Mouse (Mus musculus) bone marrow macrophage, adult 2 months (primary cell): ENCODE measurements around the gene Rpl22. TPM values are rescaled to one million over a fixed set of nuclear protein-coding genes. Genes with fewer than 3 reads are reported as not detected.

Experiments
- H3K27ac ChIP-seq: 2 replicates; pipeline ENCODE4 v1.5.1; 2012; ENCODE audit warnings: low read depth, low read length; ENCODE audit not compliant: insufficient read depth
- H3K4me1 ChIP-seq: 2 replicates; pipeline ENCODE4 v1.6.1; 2012; ENCODE audit warnings: low read length; ENCODE audit not compliant: control insufficient read depth, insufficient read depth
- H3K4me3 ChIP-seq: 2 replicates; pipeline ENCODE4 v1.5.1; 2012; ENCODE audit warnings: mild to moderate bottlenecking, low read length, moderate library complexity; ENCODE audit not compliant: insufficient read depth
- CTCF ChIP-seq: IDR thresholded peaks from 2 replicates; pipeline ENCODE4 v1.5.1; 2012; ENCODE audit warnings: low read depth, mild to moderate bottlenecking, low read length, moderate library complexity
- POLR2A ChIP-seq: IDR thresholded peaks from 2 replicates; pipeline ENCODE4 v1.6.1; 2012; ENCODE audit warnings: mild to moderate bottlenecking, low read depth, low read length, borderline replicate concordance
- polyA plus RNA-seq: library from polyadenylated mRNA; stranded (reverse); fragments of >200 nt; gene quantifications from 2 replicates; pipeline ENCODE4 v1.2.4, GENCODE M21; 2012; ENCODE audit not compliant: missing spikeins, insufficient read depth, insufficient read length

Rpl22 gene
- polyA plus RNA-seq, 1 experiment, result 958 TPM

DNA sequence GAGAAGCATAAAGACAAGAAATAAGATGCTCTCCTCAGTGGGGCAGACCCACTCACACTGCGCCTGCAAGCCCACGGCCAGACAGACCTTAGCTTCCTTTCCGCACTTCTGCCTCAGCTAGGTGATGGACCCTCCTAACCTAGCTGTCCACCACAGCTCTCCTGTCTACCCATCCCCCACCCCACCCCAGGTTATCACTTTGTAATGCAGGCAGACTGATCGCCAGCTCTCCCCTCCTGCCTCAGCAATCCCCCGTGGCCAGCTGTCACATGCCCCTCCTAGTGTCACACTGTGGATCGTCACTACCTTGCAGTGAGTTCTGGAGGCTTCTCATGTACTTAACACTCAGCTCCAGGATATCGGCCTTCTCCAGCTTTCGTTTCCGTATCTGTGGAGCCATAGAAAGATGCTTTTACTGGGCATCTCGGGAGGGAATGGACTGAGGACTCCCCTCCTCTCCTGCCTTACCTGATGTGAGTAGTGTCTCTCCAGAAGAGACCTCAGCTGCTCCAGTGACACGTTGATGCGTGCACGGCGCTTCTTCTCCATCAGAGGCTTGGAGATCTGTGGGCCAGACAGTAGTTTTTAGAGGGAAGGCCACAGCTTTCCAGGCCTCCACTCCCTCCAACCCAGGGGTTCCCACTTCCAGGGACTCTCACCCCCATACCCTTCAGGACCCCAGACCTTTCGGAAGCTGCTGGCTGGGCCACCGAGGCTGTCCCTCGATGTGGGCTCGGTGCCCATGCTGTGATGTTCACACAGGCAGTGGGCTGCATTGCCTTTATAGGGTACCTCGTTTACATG lies 38.0 kb upstream of the Rpl22 start:
- Histone ChIP-seq H3K4me3 (no peak overlapping the region), H3K4me1 (no peaks in the 10 kb centered on the region), H3K27ac (no peak overlapping the region)
- TF ChIP-seq POLR2A (no peak), CTCF (no peak)

DNA sequence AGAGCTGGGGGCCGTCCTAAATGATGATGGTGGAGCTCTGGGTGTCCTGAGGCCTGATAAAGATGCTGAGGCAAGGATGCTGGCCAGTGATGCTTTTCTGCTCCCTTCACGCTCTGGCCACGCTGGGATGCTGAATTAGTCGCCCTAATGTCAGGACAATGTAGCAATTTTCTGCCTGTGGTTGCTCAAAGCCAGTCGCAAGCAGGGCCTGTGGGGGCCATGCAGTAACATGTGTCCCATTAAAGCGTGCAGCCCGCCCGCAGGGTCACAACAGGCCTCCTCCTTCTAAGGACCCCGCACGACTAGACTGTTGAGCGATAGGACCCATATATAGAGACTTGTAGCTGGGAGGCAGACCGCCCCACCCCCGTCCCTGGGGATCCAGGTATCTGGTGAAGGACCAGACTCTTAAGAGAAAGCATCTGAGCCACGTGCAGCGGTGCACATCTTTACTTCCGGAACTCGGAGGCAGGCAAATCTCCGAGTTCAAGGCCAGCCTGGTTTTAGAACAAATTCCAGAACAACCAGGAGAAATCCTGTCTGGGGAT lies 37.1 kb upstream of the Rpl22 start:
- Histone ChIP-seq H3K27ac (no peak overlapping the region), H3K4me1 (no peaks in the 10 kb centered on the region), H3K4me3 (no peak overlapping the region)
- no peak for TF ChIP-seq CTCF
- TF ChIP-seq POLR2A, result no peak

DNA sequence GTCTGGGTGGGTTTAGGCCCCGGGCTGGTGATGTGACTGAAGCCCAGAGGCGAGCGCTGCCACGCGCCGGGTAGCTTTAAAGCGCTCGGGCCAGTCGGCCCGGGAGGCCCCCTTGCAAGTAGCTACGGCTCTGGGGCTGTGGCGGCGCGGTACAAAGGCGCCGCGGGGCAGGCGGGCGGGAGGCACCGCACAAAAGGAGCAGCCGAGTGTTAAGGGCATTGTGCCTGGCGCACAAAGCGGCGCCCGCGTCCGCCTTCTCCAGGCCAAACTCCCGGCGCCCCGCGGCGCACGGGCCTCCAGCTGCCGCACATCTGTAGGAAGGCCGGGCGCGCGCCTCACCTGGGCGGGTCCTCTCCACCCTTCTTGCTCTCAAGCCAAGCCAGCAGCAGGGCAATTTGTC lies 35.2 kb upstream of the Rpl22 start:
- no peak overlapping the region for H3K27ac ChIP-seq
- H3K4me3 ChIP-seq, result no peak overlapping the region
- peaks cover 4% of the 10 kb centered on the region; the same call in 1 of the 2 replicates for H3K4me1 ChIP-seq
- TF ChIP-seq CTCF, result no peak
- no peak for TF ChIP-seq POLR2A

DNA sequence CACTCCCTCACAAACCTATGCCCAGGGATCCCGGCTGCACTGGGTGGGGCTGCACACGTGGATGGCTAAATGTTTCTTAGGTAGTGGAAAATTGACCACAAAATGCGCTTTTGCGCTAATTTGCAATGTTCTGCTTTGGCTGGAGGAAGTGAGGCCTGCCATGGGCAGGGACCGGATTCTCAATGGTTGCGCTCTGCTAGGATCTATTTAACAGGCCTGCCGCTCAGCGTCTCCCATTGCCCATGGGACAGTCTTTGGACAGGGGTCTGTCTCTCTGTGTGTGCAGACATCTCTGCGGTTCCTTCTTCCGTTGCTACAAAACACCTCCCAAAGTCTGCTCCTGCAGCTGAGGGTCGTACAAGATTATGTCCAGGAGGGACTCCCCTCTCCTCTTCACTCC lies 34.6 kb upstream of the Rpl22 start:
- Histone ChIP-seq H3K4me1 (peaks cover 5% of the 10 kb centered on the region; the same call in 1 of the 2 replicates), H3K4me3 (no peak overlapping the region), H3K27ac (no peak overlapping the region)
- no peak for TF ChIP-seq CTCF
- TF ChIP-seq POLR2A, result no peak

DNA sequence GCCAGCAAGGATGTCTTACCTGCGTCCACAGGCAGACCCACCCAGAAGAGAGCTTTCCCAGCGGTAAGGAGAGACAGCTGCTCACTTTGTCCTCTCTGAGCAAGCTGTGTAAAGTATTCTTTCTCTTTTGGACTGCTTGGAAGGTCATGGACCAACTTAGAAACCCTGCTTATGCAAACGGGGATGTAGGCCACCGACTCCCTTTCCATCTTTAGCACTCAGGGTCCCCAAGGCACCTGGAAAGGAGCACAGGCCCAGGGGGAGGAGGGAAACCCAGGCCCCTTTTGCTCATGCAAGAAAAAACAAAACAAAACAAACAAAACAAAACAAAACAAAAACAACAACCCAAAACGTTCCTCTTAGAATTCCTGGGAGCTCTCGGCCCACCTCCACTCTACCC lies 34.0 kb upstream of the Rpl22 start, which contains the start of gene Hes3:
TSS of gene Hes3 (minus strand) at position 101 of the 400 bp plus-strand sequence.
- TF ChIP-seq CTCF (no peak), POLR2A (no peak)
- H3K27ac ChIP-seq, result no peak within 1 kb of the TSS
- H3K4me3 ChIP-seq, result no peak within 1 kb of the TSS
- H3K4me1 ChIP-seq, result peaks cover 10% of the 10 kb centered on the region

DNA sequence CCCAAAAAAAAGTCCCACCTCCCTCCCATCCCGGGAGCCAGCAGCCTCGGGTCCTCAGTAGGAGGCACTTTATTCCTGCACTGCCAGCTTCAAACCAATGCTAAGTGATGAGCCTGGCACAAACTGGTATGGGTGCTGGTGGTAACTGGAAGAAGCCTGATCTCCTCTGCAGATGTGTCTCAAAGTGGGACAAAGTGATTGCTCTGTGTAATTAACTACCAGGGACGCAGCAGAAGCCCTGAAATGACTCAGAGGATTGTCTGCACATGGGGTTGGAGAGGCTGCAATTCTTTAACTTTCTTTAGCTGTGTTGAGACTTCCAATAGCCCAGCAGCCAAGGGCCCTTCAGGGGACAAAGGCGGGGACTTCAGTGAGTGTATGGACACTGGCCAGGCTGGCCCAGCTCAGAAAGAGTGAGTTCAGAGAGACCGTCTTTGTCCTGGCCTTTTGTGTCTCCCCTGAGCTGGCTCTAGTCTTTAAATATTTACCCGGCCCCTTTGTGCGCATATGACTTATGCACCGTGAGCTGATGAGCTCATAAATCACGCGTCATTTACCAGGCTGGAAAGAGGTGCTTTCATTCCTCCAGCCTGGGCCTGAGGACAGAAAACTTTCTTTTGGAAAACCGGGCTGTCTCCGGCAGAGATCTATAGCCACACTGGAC lies 33.3 kb upstream of the Rpl22 start:
- TF ChIP-seq POLR2A (no peak), CTCF (no peak)
- Histone ChIP-seq H3K4me3 (no peak overlapping the region), H3K4me1 (peaks cover 10% of the 10 kb centered on the region), H3K27ac (no peak overlapping the region)

DNA sequence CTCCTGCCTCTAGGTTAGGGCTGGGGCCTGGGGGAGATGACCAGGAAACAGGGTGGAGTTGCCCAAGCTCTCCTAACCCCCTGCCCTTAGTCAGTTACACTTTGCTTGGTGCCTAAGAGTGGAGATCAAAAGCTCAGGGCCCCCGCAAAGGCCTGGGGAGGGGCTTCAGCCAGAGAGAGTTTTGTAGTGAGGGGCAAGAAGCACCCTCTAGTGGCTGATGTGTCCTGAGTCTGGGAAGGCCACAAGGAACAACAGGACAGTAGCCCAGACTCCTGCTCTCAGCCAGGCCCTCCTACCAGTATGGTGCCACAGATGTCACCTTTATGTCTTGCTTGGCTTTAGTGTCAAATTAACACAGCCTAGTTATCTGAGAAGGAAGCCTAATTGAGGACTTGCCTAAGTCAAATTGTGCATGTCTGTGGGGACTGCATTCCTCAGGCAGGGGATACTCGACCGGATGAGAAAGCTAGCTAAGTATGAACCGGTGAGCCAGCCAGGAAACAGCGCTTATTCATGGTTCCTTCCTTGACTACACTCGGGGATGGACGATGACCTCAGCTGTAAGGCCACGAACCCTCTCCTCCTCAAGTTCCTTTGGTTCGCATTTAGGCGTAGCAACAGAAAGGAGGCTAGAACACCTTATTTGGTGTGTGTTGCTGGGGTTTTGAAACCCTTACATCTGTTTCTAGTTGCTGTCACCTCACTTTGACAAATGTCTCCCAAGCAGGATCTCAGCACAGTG lies 31.2 kb upstream of the Rpl22 start:
- TF ChIP-seq CTCF (peak; percentile 37; the same call in 1 of the 2 replicates), POLR2A (no peak)
- H3K4me1 ChIP-seq, result peaks cover 14% of the 10 kb centered on the region

DNA sequence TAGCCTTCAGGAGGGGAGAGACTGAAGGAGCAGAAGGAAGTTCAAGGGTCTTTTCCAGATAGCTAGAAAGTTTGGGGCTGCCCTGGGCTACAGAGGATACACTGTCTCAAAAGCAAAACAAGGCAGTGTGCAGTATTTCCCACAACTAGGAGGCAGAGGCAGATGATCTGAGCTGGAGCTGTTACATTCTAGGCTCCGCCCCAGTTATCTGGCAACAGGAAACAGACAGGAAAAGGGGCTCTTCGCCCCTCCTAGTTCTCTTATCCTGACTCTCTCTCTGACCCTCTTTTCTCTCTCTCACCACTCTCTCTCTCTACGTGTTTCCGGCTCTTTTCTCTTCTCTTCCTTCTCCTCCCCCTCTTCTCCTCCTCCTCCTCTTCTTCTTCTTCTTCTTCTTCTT lies 29.6 kb upstream of the Rpl22 start:
- peaks cover 14% of the 10 kb centered on the region for H3K4me1 ChIP-seq
- no peak overlapping the region for H3K4me3 ChIP-seq
- no peak overlapping the region for H3K27ac ChIP-seq
- no peak for TF ChIP-seq POLR2A
- no peak for TF ChIP-seq CTCF

More for the DNA sequence above, 31.2 kb upstream of the Rpl22 start:
- no peak overlapping the region for H3K4me3 ChIP-seq
- no peak overlapping the region for H3K27ac ChIP-seq

DNA sequence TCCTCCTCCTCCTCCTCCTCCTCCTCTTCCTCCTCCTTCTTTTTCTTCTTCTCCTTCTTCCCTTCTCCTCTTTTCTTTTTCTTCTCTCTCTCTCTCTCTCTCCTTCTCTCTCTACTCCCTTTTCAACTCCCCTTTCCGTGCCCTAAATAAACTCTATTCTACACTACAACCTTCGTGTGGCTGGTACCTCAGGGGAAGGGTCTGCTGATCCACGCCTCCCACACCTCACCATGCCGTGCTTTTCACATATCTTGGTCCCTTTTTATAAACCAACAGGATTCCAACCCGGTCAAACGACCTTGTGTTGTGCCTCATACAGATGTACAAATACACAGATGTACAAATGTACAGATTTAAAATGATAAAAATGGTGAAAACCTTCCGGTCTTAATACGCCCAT lies 29.2 kb upstream of the Rpl22 start:
- Histone ChIP-seq H3K4me3 (peak overlapping the region; percentile 91), H3K4me1 (peaks cover 14% of the 10 kb centered on the region), H3K27ac (peak overlapping the region; percentile 19; the same call in 1 of the 2 replicates)
- TF ChIP-seq CTCF (no peak), POLR2A (no peak)
